Mouse (Mus musculus) adrenal gland, adult 10 weeks (tissue): ENCODE data around the gene Olfr251. TPM values are rescaled to one million over a fixed set of nuclear protein-coding genes. Genes with fewer than 3 reads are reported as not detected.

ENCODE experiments used
- polyA plus RNA-seq: library from polyadenylated mRNA; stranded (reverse); fragments of 350-450 nt; fragmentation: Illumina TruSeq; extraction: RNeasy Lipid Tissue Mini Kit (QIAGEN cat#74804); gene quantifications from one replicate; pipeline ENCODE4 v1.2.3, GENCODE M21; 2014; ENCODE audit warnings: low read depth, low replicate concordance

The Olfr251 gene
- not detected for polyA plus RNA-seq

DNA sequence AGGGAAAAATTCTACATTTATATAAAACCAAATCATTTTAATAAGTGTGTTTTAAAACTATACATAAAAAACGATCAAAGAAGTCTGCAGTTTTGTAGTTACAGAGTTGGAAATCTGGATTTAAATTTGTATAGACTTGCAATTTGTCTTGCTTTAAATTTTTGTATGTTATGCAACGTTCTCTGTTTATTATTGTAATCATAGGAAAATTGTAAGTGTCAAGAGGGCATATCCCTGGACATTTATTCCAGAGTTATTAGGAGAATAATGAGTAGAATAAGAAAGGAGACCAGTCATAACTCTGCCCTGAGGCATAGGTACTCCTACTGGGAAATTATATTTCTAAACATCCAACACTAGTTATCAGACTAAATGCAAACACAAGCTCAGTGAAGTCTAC is at the start of gene Olfr251:
Gene Olfr251 (plus strand): TSS at position 301 of the 400 bp plus-strand sequence.

DNA sequence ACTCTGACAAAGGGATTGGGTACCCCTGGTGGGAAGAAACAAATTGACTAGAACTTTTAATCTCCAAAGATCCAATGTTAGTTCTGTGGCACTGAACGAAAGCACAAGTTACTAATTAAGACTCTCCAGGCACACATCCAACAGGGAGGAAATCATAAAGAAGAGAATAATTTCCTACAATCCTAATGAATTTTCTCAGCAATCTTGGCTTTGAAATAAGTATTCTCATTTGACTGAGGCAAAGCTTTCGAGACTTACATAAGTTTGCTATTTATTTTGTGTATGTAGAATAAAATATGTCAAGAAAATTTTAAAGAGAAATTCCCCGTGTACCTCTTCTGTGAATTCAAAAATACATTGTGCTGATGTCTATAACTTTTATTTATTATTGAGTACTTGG is 48.1 kb upstream of the Olfr251 start, which contains the start of gene Olfr25:
Gene Olfr25 (plus strand): TSS at position 301 of the 400 bp plus-strand sequence.

DNA sequence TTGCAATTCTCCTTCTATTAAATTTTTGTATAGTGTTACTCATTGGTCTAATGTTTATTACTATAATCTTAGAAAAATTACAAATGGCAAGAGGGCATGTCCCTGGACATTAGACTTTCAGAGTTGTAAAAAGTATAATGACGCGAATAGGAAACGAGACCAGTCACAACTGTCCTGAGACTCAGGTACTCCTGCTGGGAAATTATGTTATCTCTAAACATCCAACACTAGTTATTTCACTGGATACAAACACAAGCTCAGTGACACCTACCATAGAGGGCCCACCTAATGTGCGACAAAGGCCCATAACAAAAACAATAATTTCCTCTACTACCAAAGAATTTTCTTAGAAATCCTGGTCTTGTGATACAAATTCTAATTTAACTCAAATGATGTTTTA is 28.8 kb upstream of the Olfr251 start, which contains the start of gene Olfr898:
Gene Olfr898 (plus strand): TSS at position 301 of the 400 bp plus-strand sequence.

DNA sequence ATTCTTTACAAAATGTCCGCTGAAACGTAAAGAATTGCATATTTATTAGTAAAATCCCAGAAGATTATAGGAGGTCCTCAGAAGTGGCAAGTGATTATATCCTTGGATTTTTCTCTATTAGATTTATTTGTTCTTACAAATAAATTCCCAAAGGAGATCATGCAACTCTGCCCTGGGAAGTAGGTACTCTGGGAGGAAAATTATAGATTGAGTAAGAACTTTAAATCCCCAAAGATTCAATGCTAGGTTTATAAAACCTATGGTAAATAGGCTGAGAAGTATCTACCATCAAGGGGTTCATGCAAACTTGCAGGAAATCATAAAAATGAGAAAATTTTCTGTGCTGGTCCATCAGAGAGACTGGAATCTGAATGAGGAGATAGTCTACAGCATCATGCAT is 10.3 kb upstream of the Olfr251 start, which contains the start of gene Olfr250:
Gene Olfr250 (plus strand): TSS at position 301 of the 400 bp plus-strand sequence.

DNA sequence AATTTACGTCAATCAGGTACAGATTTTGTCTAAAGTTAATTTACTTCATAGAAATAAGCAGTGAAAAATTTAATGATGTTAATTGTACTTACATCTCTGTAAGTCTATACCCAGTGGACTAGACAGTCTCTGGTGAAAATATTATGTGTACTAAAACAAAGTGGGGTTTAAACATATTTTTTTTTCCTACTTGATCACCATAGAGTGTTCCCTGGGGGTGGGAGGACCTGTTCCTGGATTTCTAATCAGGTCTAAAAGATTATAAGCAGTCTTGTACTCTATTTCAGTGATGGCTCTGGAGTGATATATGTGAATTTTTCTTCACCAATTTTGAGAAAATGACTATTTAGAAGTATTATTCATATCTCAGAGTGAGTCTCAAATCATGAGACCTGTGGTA is 24.5 kb downstream of the Olfr251 start, which contains the start of gene Olfr147:
Gene Olfr147 (plus strand): TSS at position 301 of the 400 bp plus-strand sequence.

DNA sequence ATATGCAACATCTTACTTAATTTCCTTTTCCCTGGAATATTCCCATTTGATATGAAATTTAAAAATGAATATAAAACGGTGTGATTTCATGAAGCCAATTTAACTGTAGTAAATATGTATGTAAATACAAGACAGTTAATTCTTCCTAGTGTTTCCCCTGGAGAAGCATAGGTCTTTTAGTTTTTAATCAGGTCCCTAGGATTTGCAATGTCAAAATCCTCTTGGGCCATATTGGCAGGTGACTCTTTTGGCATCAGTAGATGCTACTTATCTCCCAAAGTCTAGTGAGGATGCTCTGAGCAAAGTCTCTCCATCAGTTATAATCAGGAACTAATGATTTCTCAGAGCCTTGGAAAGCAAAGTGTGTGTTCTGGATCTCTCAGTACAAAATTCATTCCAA is 52.3 kb downstream of the Olfr251 start, which contains the start of gene Olfr901:
Gene Olfr901 (plus strand): TSS at position 301 of the 400 bp plus-strand sequence.

Other genes starting within 250 kb of the Olfr251 start
- not detected for gene Olfr890, start 234.6 kb upstream of the Olfr251 start, polyA plus RNA-seq
- not detected for gene Olfr891, start 196.3 kb upstream of the Olfr251 start, polyA plus RNA-seq
- not detected for gene Olfr893, start 168.7 kb upstream of the Olfr251 start, polyA plus RNA-seq
- not detected for gene Olfr894, start 159.0 kb upstream of the Olfr251 start, polyA plus RNA-seq
- gene Olfr143, start 124.3 kb upstream of the Olfr251 start, polyA plus RNA-seq, result not detected
- gene Olfr895, start 109.2 kb upstream of the Olfr251 start, polyA plus RNA-seq, result not detected
- not detected for gene Olfr896-ps1, start 86.0 kb upstream of the Olfr251 start, polyA plus RNA-seq
- not detected for gene Olfr25, start 48.0 kb upstream of the Olfr251 start, polyA plus RNA-seq
- not detected for gene Olfr898, start 28.7 kb upstream of the Olfr251 start, polyA plus RNA-seq
- gene Olfr250, start 10.2 kb upstream of the Olfr251 start, polyA plus RNA-seq, result not detected
- not detected for gene Olfr147, start 24.6 kb downstream of the Olfr251 start, polyA plus RNA-seq
- gene Olfr901, start 52.4 kb downstream of the Olfr251 start, polyA plus RNA-seq, result not detected
- gene Olfr902, start 70.6 kb downstream of the Olfr251 start, polyA plus RNA-seq, result not detected
- gene Olfr904, start 86.1 kb downstream of the Olfr251 start, polyA plus RNA-seq, result not detected
- gene Olfr905, start 94.0 kb downstream of the Olfr251 start, polyA plus RNA-seq, result not detected
- gene Olfr906, start 110.0 kb downstream of the Olfr251 start, polyA plus RNA-seq, result not detected
- gene Olfr907, start 118.7 kb downstream of the Olfr251 start, polyA plus RNA-seq, result not detected
- gene Olfr911-ps1, start 144.5 kb downstream of the Olfr251 start, polyA plus RNA-seq, result not detected
- gene Olfr910, start 160.8 kb downstream of the Olfr251 start, polyA plus RNA-seq, result not detected
- gene Olfr912, start 203.1 kb downstream of the Olfr251 start, polyA plus RNA-seq, result not detected
- not detected for gene Olfr913, start 215.7 kb downstream of the Olfr251 start, polyA plus RNA-seq
- gene Olfr914, start 228.0 kb downstream of the Olfr251 start, polyA plus RNA-seq, result not detected